Mouse (Mus musculus): ENCODE measurements around the gene Vat1l.

- TF ChIP-seq CTCF (IDR thresholded peaks at IDR 0.05; ENCODE audit: insufficient read depth, low read length) (no peak), POLR2A (IDR thresholded peaks at IDR 0.05; ENCODE audit: borderline replicate concordance, extremely low read depth, low read depth, low read length) (no peak)
Measured at GRCm38 (mm10) chr8:114421544-114421943, 216.1 kb downstream of the Vat1l start.

Data from lung, adult 2 months (tissue).